Mouse (Mus musculus) liver, embryonic 15.5 days (tissue): ENCODE measurements around the gene Sstr4. TPM values are rescaled to one million over a fixed set of nuclear protein-coding genes. Genes with fewer than 3 reads are reported as not detected.

Experiments
- ATAC-seq: fragments of 200-750 bp; cut with Nextera tagmentation; 2 replicates; pipeline ENCODE4 v1.8.0; 2017; ENCODE audit warnings: moderate number of reproducible peaks, mild to moderate bottlenecking, moderate library complexity; ENCODE audit not compliant: insufficient read depth
- H3K27ac ChIP-seq: fragments of 300-500 bp; sonication (generic); replicated peaks from 2 replicates; pipeline ENCODE4 v1.5.1; 2015; ENCODE audit warnings: mild to moderate bottlenecking, inconsistent platforms
- H3K27me3 ChIP-seq: fragments of 300-500 bp; sonication (generic); 2 replicates; pipeline ENCODE4 v1.6.1; 2015; ENCODE audit warnings: mild to moderate bottlenecking, inconsistent platforms
- H3K36me3 ChIP-seq: fragments of 300-500 bp; sonication (generic); replicated peaks from 2 replicates; pipeline ENCODE4 v1.6.1; 2015; ENCODE audit warnings: moderate library complexity, mild to moderate bottlenecking, inconsistent platforms
- H3K4me1 ChIP-seq: fragments of 300-500 bp; sonication (generic); replicated peaks from 2 replicates; pipeline ENCODE4 v1.6.1; 2015; ENCODE audit warnings: inconsistent platforms
- H3K4me2 ChIP-seq: fragments of 300-500 bp; sonication (generic); 2 replicates; pipeline ENCODE4 v1.6.1; 2015; ENCODE audit warnings: moderate library complexity, mild to moderate bottlenecking, inconsistent platforms
- H3K4me3 ChIP-seq: fragments of 300-500 bp; sonication (generic); replicated peaks from 2 replicates; pipeline ENCODE4 v1.5.1; 2015; ENCODE audit warnings: mild to moderate bottlenecking, inconsistent platforms
- H3K9ac ChIP-seq: fragments of 300-500 bp; sonication (generic); 2 replicates; pipeline ENCODE4 v1.6.1; 2015; ENCODE audit warnings: moderate library complexity, mild to moderate bottlenecking, inconsistent platforms
- H3K9me3 ChIP-seq: fragments of 300-500 bp; sonication (generic); replicated peaks from 2 replicates; pipeline ENCODE4 v1.6.1; 2016; ENCODE audit warnings: inconsistent platforms
- WGBS: fragments of 180-500 bp; shearing (Covaris S2); methylation state at CpG from one replicate; pipeline ENCODE4 v1.1.7; 2015; ENCODE audit warnings: mixed read lengths; ENCODE audit not compliant: insufficient replicate concordance; 5-methylcytosine and 5-hydroxymethylcytosine counted together
- polyA plus RNA-seq: library from polyadenylated mRNA; unstranded; fragments of >200 nt; fragmentation: Nextera tagmentation; extraction: Ambion mirVana; gene quantifications from 2 replicates; pipeline ENCODE4 v1.2.1, GENCODE M21; 2015

The Sstr4 gene
- polyA plus RNA-seq, 1 experiment from 2014 or later, result not detected

DNA sequence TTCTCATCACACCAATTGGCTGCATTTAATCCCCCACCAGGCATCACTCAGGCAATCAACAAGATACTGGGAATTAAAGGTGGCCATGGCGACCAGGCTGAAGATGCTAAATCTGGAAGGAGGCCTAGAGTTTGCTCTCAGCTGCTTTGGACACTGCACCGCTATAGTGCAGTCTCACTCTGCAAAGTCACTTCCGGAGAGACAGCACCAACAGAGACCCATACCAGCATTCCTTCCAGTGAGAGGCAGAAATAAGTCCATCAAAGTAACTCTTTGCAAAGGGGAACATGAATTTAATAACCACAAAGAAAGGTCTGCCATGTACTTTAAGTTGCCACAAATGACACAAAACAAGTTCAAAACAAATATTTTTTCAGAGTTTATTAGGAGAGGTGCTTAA, 41.1 kb downstream of the Sstr4 start:
- Histone ChIP-seq H3K36me3 (no peaks in the 10 kb centered on the region), H3K9me3 (no peaks in the 10 kb centered on the region), H3K4me1 (no peaks in the 10 kb centered on the region), H3K4me2 (no peak overlapping the region), H3K27me3 (no peaks in the 10 kb centered on the region), H3K27ac (no peak overlapping the region), H3K4me3 (no peak overlapping the region), H3K9ac (no peak overlapping the region)
- 39% methylated on average over 3 of the region's 3 CpGs for WGBS
- no peak for ATAC-seq

- Histone ChIP-seq H3K9ac (no peak overlapping the region), H3K9me3 (no peaks in the 10 kb centered on the region), H3K36me3 (no peaks in the 10 kb centered on the region), H3K4me3 (no peak overlapping the region), H3K27ac (no peak overlapping the region), H3K27me3 (no peaks in the 10 kb centered on the region), H3K4me2 (no peak overlapping the region), H3K4me1 (no peaks in the 10 kb centered on the region; the same call in 1 of the 2 replicates)
- ATAC-seq, result no peak
- WGBS, result 26% methylated on average over 3 of the region's 3 CpGs
Measured at GRCm38 (mm10) chr2:148439691-148440276, 44.6 kb downstream of the Sstr4 start.

GRCm38 (mm10) chr2:148441421-148441820, 46.3 kb downstream of the Sstr4 start:
- H3K9me3 ChIP-seq, result no peaks in the 10 kb centered on the region
- no peak overlapping the region for H3K27ac ChIP-seq
- no peak for ATAC-seq
- H3K36me3 ChIP-seq, result no peaks in the 10 kb centered on the region
- no peaks in the 10 kb centered on the region for H3K27me3 ChIP-seq
- H3K4me3 ChIP-seq, result peak overlapping the region; percentile 29; the same call in 1 of the 2 replicates
- 0 out of 2 replicates have a peak overlapping the region, but pooled peaks have one; percentile 33 for H3K4me2 ChIP-seq
- no peak overlapping the region for H3K9ac ChIP-seq
- H3K4me1 ChIP-seq, result no peaks in the 10 kb centered on the region; the same call in 1 of the 2 replicates
- WGBS, result 41% methylated on average over 10 of the region's 10 CpGs

GRCm38 (mm10) chr2:148442172-148442571, 47.0 kb downstream of the Sstr4 start:
- no peak overlapping the region for H3K27ac ChIP-seq

DNA sequence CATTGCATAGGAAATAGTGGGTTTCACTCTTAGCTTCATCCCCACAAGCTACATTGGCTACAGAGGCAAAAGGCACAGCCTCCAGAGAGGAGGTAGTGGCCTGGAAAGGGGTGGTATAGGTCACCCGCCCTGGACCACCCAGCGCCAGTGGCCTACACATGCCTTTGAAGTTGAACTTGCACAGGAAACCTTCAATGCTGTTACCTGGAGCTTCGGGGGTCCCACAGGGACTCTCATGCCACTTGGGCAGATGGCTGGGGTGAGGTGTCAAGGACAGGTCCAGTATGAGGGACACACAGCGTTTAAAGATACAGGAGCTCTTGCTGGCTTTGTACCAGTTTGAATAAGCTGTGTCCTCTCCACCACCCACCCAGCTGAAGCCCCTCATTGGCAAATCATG, 47.6 kb downstream of the Sstr4 start:
- H3K27ac ChIP-seq, result peak overlapping the region; percentile 45; the same call in 1 of the 2 replicates
- 44% methylated on average over 4 of the region's 4 CpGs for whole genome bisulfite sequencing
- peak overlapping the region; percentile 29 for H3K4me3 ChIP-seq
- no peaks in the 10 kb centered on the region; the same call in 1 of the 2 replicates for H3K4me1 ChIP-seq
- ATAC-seq, result no peak
- H3K9me3 ChIP-seq, result no peaks in the 10 kb centered on the region
- no peaks in the 10 kb centered on the region for H3K27me3 ChIP-seq
- H3K36me3 ChIP-seq, result no peaks in the 10 kb centered on the region
- H3K4me2 ChIP-seq, result peak overlapping the region; percentile 33
- H3K9ac ChIP-seq, result no peak overlapping the region

More at GRCm38 (mm10) chr2:148442172-148442571, 47.0 kb downstream of the Sstr4 start:
- peak overlapping the region; percentile 33 for H3K4me2 ChIP-seq
- no peaks in the 10 kb centered on the region for H3K9me3 ChIP-seq
- H3K27me3 ChIP-seq, result no peaks in the 10 kb centered on the region
- H3K9ac ChIP-seq, result no peak overlapping the region
- peak overlapping the region; percentile 29 for H3K4me3 ChIP-seq
- H3K36me3 ChIP-seq, result no peaks in the 10 kb centered on the region
- H3K4me1 ChIP-seq, result no peaks in the 10 kb centered on the region; the same call in 1 of the 2 replicates
- ATAC-seq, result no peak
- whole genome bisulfite sequencing, result 55% methylated on average over 4 of the region's 4 CpGs

DNA sequence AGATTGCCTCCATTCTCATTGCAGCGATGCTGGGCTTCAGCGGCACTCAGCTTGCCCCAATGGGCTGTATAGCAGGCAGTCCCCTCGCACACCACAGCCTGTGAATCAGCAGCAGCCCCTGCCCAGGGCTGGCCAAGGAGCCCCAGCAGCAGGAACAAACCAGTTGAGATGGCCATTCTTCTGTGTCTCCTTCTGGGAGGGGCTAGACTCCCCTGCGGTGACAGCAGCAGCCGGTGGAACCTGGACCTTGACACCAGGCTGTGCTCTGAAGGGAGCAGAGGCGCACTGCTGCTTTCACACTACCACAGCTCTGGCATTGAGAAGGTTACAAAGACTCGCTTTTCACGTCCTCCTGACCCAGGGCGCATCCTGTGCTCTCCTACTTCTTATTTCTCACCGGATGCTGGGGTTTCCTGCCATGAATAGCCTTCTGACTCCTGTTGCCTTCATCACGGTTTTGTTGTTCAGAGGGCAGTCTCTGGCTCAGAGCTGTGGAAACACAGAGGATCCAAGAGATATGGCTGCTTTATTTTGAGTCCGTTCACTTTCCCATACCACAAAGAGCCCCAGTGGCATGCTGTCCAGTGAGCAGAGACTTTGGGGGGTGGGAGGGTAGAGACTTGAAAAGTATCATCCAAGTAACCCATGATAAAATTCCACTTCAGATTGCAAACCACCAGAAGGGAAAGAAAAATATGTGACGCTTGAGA, 48.3 kb downstream of the Sstr4 start, which contains the start of gene Cd93:
Cd93 (minus strand) TSS at position 315 of the 710 bp plus-strand sequence.
- Histone ChIP-seq H3K9ac (no peak within 1 kb of the TSS), H3K36me3 (no peaks in the 10 kb centered on the region), H3K27ac (peak within 1 kb of the TSS; percentile 45; the same call in 1 of the 2 replicates), H3K27me3 (no peaks in the 10 kb centered on the region), H3K4me1 (no peaks in the 10 kb centered on the region; the same call in 1 of the 2 replicates), H3K4me3 (peak within 1 kb of the TSS; percentile 29), H3K4me2 (peak within 1 kb of the TSS; percentile 33), H3K9me3 (no peaks in the 10 kb centered on the region)
- WGBS, result 11% methylated on average over 13 of the region's 13 CpGs
- peak; percentile 57; the same call in 1 of the 2 replicates for ATAC-seq

GRCm38 (mm10) chr2:148444472-148444871, 49.3 kb downstream of the Sstr4 start:
- no peak overlapping the region for H3K4me2 ChIP-seq
- H3K4me1 ChIP-seq, result no peaks in the 10 kb centered on the region; the same call in 1 of the 2 replicates
- WGBS, result 41% methylated on average over 1 of the region's 1 CpGs
- no peak overlapping the region for H3K27ac ChIP-seq
- H3K9ac ChIP-seq, result no peak overlapping the region
- H3K36me3 ChIP-seq, result no peaks in the 10 kb centered on the region
- no peak for ATAC-seq
- H3K27me3 ChIP-seq, result no peaks in the 10 kb centered on the region
- H3K9me3 ChIP-seq, result no peaks in the 10 kb centered on the region
- no peak overlapping the region for H3K4me3 ChIP-seq

DNA sequence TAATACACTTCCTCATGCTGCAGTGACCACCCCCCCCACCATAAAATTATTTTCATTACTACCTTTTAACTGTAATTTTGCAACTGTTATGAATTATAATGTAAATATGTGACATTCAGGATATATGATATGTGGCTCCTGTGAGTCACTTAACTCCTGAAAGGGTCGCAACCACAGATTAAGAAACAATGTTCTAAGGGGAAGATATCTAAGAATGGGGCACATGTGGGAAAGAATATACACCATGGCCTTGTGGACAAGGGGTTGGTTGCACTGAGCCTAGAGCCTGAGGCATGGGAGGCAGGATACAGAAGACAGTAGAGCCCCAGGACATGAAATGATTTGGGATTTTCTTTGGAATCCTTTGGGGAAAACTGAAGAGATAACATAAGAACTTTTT, 50.5 kb downstream of the Sstr4 start:
- Histone ChIP-seq H3K36me3 (no peaks in the 10 kb centered on the region), H3K9me3 (no peaks in the 10 kb centered on the region), H3K4me1 (no peaks in the 10 kb centered on the region; the same call in 1 of the 2 replicates), H3K27me3 (no peaks in the 10 kb centered on the region), H3K4me2 (no peak overlapping the region), H3K4me3 (no peak overlapping the region), H3K9ac (no peak overlapping the region), H3K27ac (no peak overlapping the region)
- 67% methylated on average over 1 of the region's 1 CpGs for WGBS
- no peak for ATAC-seq

Other genes with a start within 250 kb of the Sstr4 start
- 1.3 and 1.7 TPM in 2 replicates for gene Thbd, start 12.8 kb downstream of the Sstr4 start, polyA plus RNA-seq
- 1.9 and 2.2 TPM in 2 replicates for gene Cd93, start 48.2 kb downstream of the Sstr4 start, polyA plus RNA-seq